Mouse (Mus musculus) megakaryocyte-erythroid progenitor cell, adult 5-6 weeks (primary cell): ENCODE measurements around the gene Tmem102. TPM values are rescaled to one million over a fixed set of nuclear protein-coding genes. Genes with fewer than 3 reads are reported as not detected.

Experiments used
- ATAC-seq: replicated peaks from 2 replicates; pipeline ENCODE4 v1.8.0; 2016; ENCODE audit warnings: mild to moderate bottlenecking, inconsistent platforms; ENCODE audit not compliant: severe bottlenecking, poor library complexity, low FRiP score, low TSS enrichment
- total RNA-seq, 2 experiments: library from RNA; stranded (forward) in 1 of 2; stranded (reverse) in 1 of 2; fragments of 200-1000, 215-1000 nt in 1 of 2; fragments of >200 nt in 1 of 2; fragmentation: Nextera tagmentation in 1 of 2; gene quantifications; 2 replicates each; pipeline ENCODE4 v1.2.3; 2014 to 2017

Tmem102 gene
- not detected in 2 replicates for total RNA-seq (2014; fragmentation: Nextera tagmentation)
- total RNA-seq (2017) = not detected in 2 replicates

DNA sequence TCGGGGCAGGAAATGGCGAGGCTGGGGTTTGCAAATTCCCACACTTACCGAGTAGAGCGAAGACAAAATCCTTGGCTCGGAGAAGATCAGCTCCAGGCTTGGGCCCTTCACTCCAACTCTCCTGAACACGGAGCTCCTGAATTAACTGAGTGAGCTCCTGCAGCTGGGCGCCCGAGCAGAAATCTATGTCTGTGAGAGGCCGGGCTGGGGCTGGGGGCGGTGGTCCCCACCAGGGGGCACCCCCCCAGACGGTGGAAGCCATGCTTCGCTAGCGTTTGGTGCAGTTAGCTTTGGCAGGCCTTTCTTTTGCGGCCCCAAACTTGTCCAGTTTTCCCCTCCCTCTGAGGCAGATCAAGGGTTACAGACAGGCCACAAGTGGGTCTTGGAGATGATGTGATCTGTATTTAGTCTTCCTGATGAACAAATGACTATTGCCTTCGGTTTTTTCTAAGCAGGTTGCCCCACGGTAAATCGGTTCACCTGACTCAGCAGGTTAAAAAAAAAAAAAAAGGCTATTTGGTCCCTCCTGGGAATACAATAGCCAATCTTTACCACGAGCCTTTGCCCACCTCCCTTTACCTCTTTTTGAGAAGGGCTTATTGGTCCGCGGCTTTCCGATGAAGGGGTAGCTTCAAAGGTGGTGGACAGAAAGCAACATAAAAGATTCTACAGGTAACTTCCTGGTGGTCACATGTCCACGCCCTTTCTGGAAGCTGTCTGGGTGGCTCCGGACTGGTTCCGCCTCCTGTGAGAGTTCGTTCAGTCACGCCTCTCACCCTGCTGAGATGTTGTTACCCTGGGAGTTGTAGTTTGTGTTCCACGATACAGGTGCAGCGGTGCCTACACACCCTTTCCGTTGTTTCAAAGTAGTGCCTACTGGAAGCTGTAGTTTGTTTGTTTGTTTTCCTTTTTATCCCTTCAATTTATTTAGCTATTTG is at the start of gene Tmem102:
Gene Tmem102, minus strand, starts transcription at position 653 of the 938 bp plus-strand sequence.
- ATAC-seq = no peak

- ATAC-seq = no peak
Observed at GRCm38 (mm10) chr11:69854680-69855079, 49.3 kb upstream of the Tmem102 start.

DNA sequence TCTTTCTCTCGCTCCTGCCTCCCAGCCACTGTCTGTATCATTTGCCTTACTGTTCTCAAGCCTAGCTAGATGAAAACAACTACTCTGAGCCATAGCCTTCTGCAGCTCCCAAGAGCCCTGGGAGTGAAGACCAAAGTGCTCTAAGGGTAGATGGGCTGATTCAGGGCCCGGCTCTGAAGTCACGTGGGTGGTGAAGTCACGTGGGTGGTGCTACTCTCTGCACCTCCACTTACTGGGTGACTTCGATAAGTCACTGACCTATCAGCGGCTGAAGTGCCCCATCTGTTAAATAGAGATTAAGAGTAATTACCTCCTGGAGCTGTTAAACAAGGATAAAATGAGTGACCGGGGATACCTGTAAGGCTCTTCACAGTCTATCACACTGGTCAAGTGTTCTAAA is 48.6 kb upstream of the Tmem102 start:
- ATAC-seq = peak; percentile 87

- no peak for ATAC-seq
Observed at GRCm38 (mm10) chr11:69850754-69851153, 45.3 kb upstream of the Tmem102 start.

DNA sequence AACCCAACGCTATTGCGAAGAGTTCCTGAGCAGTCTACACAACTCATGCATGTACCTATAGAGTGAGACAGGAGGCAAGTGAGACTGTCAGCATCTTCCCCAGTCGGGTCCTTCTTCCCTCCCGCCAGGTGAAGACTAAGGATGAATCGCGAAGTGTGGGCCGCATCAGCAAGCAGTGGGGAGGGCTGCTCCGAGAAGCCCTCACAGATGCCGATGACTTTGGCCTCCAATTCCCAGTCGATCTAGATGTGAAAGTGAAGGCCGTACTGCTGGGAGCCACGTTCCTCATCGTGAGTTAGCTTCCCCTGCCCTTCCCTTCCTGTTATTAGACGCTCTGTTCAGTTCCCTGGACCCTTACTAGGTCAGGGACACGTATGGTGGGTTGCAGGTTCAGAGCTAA is 44.5 kb upstream of the Tmem102 start:
- ATAC-seq = no peak

- no peak for ATAC-seq
Observed at GRCm38 (mm10) chr11:69849128-69849527, 43.7 kb upstream of the Tmem102 start.

DNA sequence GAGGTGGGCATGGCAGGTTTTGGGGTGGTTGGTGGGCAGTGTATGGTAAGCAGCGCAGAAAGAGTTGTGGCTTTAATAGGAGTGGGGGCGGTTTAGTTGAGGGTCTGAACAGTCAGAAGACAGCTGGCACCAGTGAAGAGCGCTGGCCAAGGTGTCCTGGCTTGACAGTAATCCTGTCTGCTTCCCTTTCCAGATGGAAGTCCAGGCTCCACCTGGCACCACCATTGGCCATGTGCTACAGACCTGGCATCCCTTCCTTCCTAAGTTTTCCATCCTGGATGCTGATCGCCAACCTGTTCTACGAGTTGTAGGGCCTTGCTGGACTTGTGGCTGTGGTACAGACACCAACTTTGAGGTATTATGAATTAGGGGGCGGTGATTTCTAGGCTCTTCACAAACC is 42.6 kb upstream of the Tmem102 start:
- no peak for ATAC-seq

GRCm38 (mm10) chr11:69846738-69847688 is 41.6 kb upstream of the Tmem102 start:
- ATAC-seq = peak; percentile 26; the same call in 1 of the 2 replicates

GRCm38 (mm10) chr11:69846198-69846680 is 40.8 kb upstream of the Tmem102 start, which contains the start of gene Plscr3:
TSS of gene Plscr3 (plus strand) at chr11:69846376.
- peak; percentile 84 for ATAC-seq

- no peak for ATAC-seq
Observed at GRCm38 (mm10) chr11:69838714-69839104, 33.3 kb upstream of the Tmem102 start.

GRCm38 (mm10) chr11:69837952-69838713 is 32.7 kb upstream of the Tmem102 start, which contains the start of gene Tmem256:
TSS of gene Tmem256 (plus strand) at chr11:69838514.
- peak; percentile 91 for ATAC-seq

DNA sequence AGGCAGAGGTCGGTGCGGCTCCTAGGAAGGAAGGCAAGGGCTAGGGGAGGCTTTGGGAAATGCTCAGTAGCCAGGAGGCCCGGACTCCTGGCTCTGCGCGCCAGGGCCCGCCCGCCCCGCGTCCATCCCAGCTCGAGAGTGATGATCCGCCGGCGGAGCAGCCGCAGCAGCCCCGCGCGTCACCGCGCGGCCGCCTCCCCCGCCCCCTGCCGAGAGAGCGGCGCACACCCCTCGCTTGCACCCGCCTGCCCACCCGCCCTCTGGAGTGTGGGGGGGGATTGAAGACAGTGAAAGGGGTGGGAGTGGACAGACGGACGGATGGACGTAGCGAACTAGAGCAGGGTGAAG is 32.2 kb upstream of the Tmem102 start, which contains the start of gene Nlgn2:
Gene Nlgn2, minus strand, starts transcription at position 181 of the 348 bp plus-strand sequence.
- ATAC-seq = no peak

- ATAC-seq = no peak
Observed at GRCm38 (mm10) chr11:69836703-69837576, 31.5 kb upstream of the Tmem102 start.

DNA sequence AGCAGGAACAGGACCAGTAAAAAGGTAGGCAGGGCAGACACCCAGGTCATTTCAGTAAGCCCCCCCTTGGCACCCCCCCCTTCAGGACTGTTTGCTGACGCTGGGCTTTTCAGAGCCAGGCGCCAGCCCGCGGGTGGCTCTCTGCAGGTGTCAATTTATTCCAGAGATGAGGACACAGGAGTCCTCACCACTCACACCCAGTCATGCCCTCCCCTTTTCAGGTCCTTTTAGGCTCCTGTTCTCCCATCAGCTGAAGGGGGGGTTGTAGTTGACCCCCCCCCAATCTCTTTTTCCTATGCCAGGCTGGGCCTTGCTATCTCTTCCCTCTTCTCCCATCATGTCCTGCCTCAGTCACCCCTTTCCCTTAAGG is 30.5 kb upstream of the Tmem102 start:
- ATAC-seq = no peak

GRCm38 (mm10) chr11:69835326-69835965 is 30.0 kb upstream of the Tmem102 start:
- ATAC-seq = no peak

DNA sequence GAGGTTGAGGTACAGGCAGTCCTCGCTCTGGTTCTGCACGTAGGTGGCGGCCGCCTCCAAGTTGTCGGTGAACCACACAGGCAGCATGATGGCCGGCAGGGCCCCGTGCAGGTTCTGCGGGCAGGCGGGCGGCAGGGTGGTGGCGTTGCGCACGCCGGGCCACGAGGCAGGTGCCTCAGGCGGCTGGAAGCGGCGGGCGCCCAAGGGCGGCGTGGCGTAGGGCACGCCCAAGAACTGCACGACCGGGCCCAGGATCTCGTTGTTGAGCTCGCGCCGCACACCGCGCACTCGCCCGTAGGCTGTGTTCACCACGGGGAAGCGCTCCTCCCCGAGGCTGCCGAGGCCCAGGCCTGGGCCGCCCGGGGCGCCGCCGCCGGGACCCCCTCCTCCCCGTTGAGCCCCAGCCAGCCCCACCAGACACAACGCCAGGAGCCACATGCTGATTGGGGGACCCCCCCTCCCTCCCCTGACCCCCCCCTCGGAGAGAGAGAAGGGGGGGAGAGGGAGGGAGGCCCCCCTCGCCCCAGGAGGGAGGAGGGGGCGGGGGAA is 28.7 kb upstream of the Tmem102 start:
- peak; percentile 39 for ATAC-seq

DNA sequence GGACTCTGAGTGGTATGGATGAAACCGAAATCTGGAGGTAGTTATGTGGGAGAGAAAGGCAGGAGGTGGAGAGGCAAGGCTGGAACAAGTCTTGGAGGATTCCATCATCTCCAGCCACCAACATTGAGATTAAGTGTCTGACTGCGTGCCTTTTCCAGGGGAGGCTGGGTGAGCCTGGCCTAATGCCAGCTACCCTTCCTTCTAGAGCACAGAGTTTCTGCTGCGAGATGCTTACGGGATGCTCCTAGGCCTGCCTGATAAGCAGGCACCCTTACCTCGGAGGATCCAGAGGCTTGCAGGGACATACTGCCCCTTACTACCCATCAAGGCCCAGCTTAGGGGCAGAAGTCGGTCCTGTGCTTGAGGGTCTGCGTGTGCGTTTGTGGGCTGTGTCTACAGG is 28.1 kb upstream of the Tmem102 start:
- 0 out of 2 replicates have a peak, but pooled peaks have one; percentile 16 for ATAC-seq
